In genomic region chr16:92591783-92592182, GRCm38 (mm10) we compare ENCODE assay signal across 23 mouse cellular contexts.
"Had no signal": no experiment of that assay in that cellular context is flagged by ENCODE, and none has a peak within 500 bp of the region (broad histone marks: within the 10 kb centered on the region; RNA-seq: fewer than 3 reads in every experiment).

No protein-coding gene starts in this region.

- H3K4me1 ChIP-seq: heart, embryonic 10.5 days; heart, embryonic 13.5 days; heart, embryonic 15.5 days; hindbrain, embryonic 13.5 days; hindbrain, embryonic 15.5 days; kidney, embryonic 15.5 days; liver, embryonic 13.5 days had no signal

- H3K4me3 ChIP-seq: heart, adult 2 months; heart, embryonic 10.5 days; heart, embryonic 13.5 days; heart, embryonic 15.5 days; hindbrain, embryonic 13.5 days; hindbrain, embryonic 15.5 days; kidney, embryonic 15.5 days; left cerebral cortex, adult 2 months; liver, embryonic 13.5 days had no signal

- H3K9ac ChIP-seq: heart, embryonic 13.5 days; heart, embryonic 15.5 days; hindbrain, embryonic 13.5 days; hindbrain, embryonic 15.5 days; kidney, embryonic 15.5 days; liver, embryonic 13.5 days had no signal

- H3K27me3 ChIP-seq: heart, embryonic 15.5 days; hindbrain, embryonic 13.5 days; hindbrain, embryonic 15.5 days had no signal

- DNase-seq: gastrocnemius, postnatal 14 days; gastrocnemius, postnatal 36 days; heart, adult 2 months; heart, postnatal 14 days; heart, postnatal 36 days; kidney, adult 11 months; kidney, adult 2 months; kidney, adult 9 months; kidney, postnatal 14 days; kidney, postnatal 36 days; liver; liver, embryonic 13.5 days had no signal

- H3K27ac ChIP-seq: heart, adult 2 months; heart, embryonic 10.5 days; heart, embryonic 13.5 days; heart, embryonic 15.5 days; hindbrain, embryonic 13.5 days; hindbrain, embryonic 15.5 days; hindbrain, postnatal 0 days; kidney, embryonic 15.5 days; kidney, postnatal 0 days; left cerebral cortex, adult 2 months; liver, embryonic 13.5 days had no signal

- H3K36me3 ChIP-seq: heart, embryonic 10.5 days; heart, embryonic 13.5 days; heart, embryonic 15.5 days; hindbrain, embryonic 13.5 days; hindbrain, embryonic 15.5 days; kidney, embryonic 15.5 days; liver, embryonic 13.5 days had no signal

- ATAC-seq: hindbrain, postnatal 0 days; intestine, embryonic 16.5 days had no signal

- H3K4me2 ChIP-seq: heart, embryonic 13.5 days; heart, embryonic 15.5 days; hindbrain, embryonic 13.5 days; hindbrain, embryonic 15.5 days; kidney, embryonic 15.5 days; liver, embryonic 11.5 days; liver, embryonic 13.5 days had no signal

- H3K9me3 ChIP-seq: heart, embryonic 10.5 days; heart, embryonic 13.5 days; heart, embryonic 15.5 days; hindbrain, embryonic 13.5 days; hindbrain, embryonic 15.5 days; kidney, embryonic 15.5 days; liver, embryonic 13.5 days had no signal
